Mouse (Mus musculus) left cerebral cortex, postnatal 10 days (tissue): Measurements from ENCODE around the gene Hist2h3b. TPM values are rescaled to one million over a fixed set of nuclear protein-coding genes. Genes with fewer than 3 reads are reported as not detected.
A peak's percentile ranks its signal among the peaks of the same experiment; 100 is the strongest.
"Not testable (repeated sequence)": the region's sequence is repeated elsewhere in the genome, so short reads cannot be mapped to it uniquely, and the experiment has no call there.

ENCODE experiments used
- DNase-seq, 2 experiments: peaks; one replicate each; pipeline ENCODE4 v3.0.0; 2021 to 2022; ENCODE audit warnings: low spot score in 2 of 2, mixed read lengths in 1 of 2; ENCODE audit errors: extremely low spot score in 1 of 2
- intact Hi-C: fragments of 180-260 bp; cut with DNase I; formaldehyde crosslinking; loops from one replicate; pipeline ENCODE4 v1.15.1; 2025
- total RNA-seq, 2 experiments: library from RNA; stranded (reverse); gene quantifications; 2 replicates each; pipeline ENCODE4 v1.2.3; 2021

The Hist2h3b gene
- total RNA-seq, 2 experiments from 2014 or later: 116 to 121 TPM

DNA sequence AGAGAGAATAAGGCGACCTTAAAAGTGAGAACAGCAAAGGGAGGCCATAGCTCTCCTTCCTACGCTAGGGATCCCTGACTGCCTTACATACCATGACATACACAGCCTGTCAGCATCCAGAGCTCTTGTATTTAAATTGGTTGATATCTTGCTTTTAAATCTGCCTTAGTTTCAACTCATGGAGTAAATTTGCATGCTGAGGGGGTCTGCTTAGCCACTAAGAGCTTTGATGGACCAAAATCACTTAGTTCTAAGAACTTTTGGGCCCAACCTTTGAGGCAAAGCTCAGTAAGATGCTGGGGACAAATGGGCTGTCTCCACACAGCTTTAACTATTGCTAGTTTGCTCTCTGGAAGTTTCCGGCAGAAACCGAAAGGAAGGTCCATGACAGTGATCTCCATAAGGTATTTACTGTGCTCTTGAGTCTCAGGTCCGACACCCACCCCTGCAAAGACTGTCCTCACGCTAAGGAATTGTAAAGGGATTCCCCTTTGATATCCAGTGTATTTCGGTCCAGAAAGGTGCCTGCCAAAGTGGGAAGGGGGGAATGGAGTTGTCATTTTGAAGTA is 31.0 kb upstream of the Hist2h3b start:
- intact Hi-C loops: no loop called here
- no peak for DNase-seq

- DNase-seq: no peak
- intact Hi-C loops: no loop called here
Measured at GRCm38 (mm10) chr3:96237904-96238511, 30.4 kb upstream of the Hist2h3b start.

GRCm38 (mm10) chr3:96238954-96239793 is 29.3 kb upstream of the Hist2h3b start, which contains the start of gene Hist2h3c2:
TSS of gene Hist2h3c2 (minus strand) at chr3:96239127.
- DNase-seq, intact Hi-C loops: not testable (repeated sequence)

GRCm38 (mm10) chr3:96239949-96240798 is 28.3 kb upstream of the Hist2h3b start, which contains the start of gene Hist2h2aa2:
TSS of gene Hist2h2aa2 (minus strand) at chr3:96240276.
- peak; percentile 96 for DNase-seq
- intact Hi-C loops: not testable (repeated sequence)

GRCm38 (mm10) chr3:96240799-96241197 is 27.7 kb upstream of the Hist2h3b start:
- intact Hi-C loops: no loop called here
- DNase-seq: no peak

GRCm38 (mm10) chr3:96243921-96244572 is 24.4 kb upstream of the Hist2h3b start:
- intact Hi-C loops: no loop called here
- no peak for DNase-seq

DNA sequence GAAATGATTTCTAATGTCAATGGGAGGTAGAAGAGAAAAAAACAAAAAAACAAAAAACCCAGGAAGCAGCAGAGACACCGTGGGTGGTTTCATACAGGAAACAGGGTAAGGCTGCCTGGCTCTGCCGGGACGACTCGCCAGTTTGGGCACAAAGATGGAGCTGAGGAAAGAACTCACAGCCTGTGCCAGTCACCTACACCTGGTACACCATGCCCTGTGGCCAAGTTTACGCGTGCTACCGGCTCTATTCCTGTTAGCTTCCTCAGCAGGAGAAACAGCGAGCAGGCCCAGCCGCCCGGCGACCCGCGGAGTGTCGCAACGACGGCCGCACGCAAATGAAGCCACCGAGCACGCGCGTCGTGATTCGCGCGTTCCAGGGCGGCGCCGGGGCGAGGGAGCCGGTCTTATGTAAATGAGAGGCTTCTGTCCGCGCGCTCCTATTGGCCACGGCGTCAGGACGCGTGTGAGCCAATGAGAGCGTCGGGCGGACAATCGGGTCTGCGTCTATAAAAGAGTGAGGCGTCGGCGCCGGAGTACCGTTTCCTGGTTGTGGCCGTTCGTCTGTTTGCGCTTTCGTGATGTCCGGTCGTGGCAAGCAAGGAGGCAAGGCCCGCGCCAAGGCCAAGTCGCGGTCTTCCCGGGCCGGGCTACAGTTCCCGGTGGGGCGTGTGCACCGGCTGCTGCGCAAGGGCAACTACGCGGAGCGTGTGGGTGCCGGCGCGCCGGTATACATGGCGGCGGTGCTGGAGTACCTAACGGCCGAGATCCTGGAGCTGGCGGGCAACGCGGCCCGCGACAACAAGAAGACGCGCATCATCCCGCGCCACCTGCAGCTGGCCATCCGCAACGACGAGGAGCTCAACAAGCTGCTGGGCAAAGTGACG is 23.2 kb upstream of the Hist2h3b start, which contains the start of gene Hist2h2aa1:
Hist2h2aa1 (plus strand) TSS at position 495 of the 884 bp plus-strand sequence.
- intact Hi-C loops: not testable (repeated sequence)
- DNase-seq: peak; percentile 79 to 89

- intact Hi-C loops: not testable (repeated sequence)
Measured at GRCm38 (mm10) chr3:96246018-96246417, 22.4 kb upstream of the Hist2h3b start.

DNA sequence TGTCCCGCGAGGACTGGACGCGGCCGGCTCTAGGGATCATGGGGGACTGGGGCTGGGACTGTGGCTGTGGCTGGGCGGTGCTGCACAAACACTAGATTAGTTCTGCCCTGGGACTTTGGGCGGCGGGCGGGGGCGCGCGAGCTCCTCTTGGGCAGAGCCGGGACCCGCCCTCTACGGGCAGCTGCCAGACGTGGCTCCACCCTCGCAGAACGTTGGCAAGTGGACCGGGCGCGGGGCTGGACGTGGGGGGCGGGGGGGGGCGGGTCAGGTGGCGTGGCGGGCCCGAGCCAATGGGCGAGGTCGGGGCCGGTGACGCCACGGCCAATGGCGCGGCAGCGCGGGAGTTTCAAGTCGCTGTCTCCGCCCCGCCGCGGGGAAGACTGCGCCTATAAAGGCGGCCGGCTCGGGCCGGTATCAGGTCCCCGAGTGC is 22.0 kb upstream of the Hist2h3b start, which contains the start of gene Hist2h3c1:
Hist2h3c1 (plus strand) TSS at position 259 of the 430 bp plus-strand sequence.
- DNase-seq, intact Hi-C loops: not testable (repeated sequence)

More at GRCm38 (mm10) chr3:96246018-96246417, 22.4 kb upstream of the Hist2h3b start:
- not testable (repeated sequence) for DNase-seq

- DNase-seq: no peak
- intact Hi-C loops: no loop called here
Measured at GRCm38 (mm10) chr3:96247356-96248140, 20.9 kb upstream of the Hist2h3b start.

DNA sequence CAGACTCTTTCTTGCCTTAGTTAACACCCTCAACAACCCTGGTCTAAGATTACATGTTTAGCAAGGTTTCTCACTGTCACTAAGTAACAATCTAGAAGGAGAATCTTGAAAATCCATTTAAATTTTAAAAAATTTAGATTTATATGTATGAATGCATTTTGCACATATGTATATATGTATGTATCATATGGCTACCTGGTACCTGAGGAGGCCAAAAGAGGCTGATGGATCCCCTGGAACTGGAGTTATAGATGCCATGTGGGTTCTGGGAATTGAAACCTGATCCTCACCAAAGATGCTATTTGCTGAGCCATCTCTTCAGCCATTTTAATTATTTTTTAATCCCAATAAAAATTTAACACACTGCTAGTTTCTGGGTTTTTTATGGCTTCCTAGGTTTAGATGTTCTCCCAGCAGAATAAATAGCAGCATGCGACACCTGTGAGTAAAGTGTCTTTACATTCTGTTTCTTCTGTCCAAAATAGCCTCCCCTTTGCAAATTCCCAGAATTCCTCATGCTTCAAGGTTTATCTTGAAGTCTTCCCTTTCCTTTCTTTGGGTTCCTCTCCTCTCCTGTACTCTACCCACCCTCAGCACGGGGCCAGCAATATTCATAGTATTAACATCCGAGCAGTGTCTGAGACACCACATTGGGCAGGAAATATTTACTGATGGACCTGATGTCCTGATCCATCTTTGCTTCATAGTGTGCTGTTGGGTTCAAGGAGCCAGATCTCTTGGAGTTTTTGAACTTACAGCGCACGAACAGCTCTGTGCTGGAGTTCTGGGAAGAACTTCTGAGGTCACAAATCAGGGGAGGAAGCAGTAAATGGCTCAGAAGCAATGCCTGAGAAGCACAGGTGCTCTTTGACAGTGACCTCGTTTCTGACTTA is 20.1 kb upstream of the Hist2h3b start:
- intact Hi-C loops: no loop called here
- no peak for DNase-seq

- DNase-seq: no peak
- intact Hi-C loops: no loop called here
Measured at GRCm38 (mm10) chr3:96249034-96249345, 19.5 kb upstream of the Hist2h3b start.

- DNase-seq: no peak
- intact Hi-C loops: no loop called here
Measured at GRCm38 (mm10) chr3:96250890-96251289, 17.6 kb upstream of the Hist2h3b start.

DNA sequence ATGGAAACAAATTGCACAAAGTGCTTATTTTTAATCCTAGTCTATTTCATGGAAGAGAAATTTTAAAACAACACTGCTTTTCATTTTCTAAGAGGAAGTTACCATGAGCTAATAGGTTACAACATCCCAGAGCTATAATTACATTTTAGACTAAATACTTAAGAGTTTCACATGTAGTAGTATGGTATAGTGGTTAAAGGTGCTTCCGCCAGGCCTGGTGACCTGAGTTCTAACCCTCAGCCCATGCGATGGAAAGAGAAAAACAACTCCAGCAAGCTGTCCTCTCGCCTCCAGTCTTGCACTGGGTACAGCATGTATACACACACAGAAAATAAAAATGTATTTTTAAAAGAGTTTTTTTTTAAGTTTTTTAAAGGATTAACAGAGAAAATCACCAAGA is 16.7 kb upstream of the Hist2h3b start:
- DNase-seq: no peak
- intact Hi-C loops: no loop called here

DNA sequence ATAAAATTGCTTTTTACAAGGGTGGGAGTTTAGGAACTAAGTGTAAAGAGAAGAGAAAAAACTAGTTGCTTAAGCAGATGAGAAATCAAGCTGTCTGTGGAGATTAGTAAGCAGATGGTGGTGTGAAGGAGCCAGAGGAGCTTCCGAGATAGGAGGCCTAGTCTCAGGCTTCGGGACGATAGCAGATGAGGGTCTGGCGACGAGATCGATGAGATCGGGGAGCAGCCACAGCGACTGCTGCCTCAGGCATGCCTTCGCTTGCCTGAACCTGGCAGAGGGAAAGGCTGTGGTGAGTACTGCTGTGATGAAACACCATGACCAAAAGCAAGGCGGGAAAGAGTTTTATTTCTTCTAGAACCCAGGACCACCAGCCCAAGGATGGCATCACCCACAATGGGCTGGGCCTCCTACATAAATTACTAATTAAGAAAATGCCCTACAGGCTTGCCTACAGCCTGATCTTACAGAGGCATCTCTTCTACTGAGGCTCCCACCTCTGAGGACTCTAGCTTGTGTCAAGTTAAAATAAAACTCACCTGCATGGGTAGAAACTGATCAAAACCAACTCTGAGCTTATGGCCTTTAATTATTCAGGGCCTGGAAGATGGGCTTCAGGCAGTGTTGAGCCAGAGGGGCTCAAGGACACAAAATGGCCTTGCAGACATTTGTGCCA is 13.6 kb upstream of the Hist2h3b start:
- intact Hi-C loops: no loop called here
- no peak for DNase-seq
